27 mouse cellular contexts compared by ENCODE assay signal in genomic region chr15:100715399-100715993, GRCm38 (mm10). TPM values are rescaled to one million over a fixed set of nuclear protein-coding genes. Genes with fewer than 3 reads are reported as not detected.
DNase-seq lines count a peak whose midpoint lies in the region; ATAC-seq and TF ChIP-seq lines count a peak whose summit lies in the region.
"Had no signal": no experiment of that assay in that cellular context is flagged by ENCODE, and none has a peak within 500 bp of the region (broad histone marks: within the 10 kb centered on the region; RNA-seq: fewer than 3 reads in every experiment).

No protein-coding gene starts in this region.

- H3K36me3 ChIP-seq in kidney, adult 2 months (ENCODE audit: control insufficient read depth, insufficient read depth, low read length): no peaks in the 10 kb centered on the region
- no peaks in the 10 kb centered on the region for H3K36me3 ChIP-seq in kidney, embryonic 14.5 days (ENCODE audit: control insufficient read depth, insufficient read depth, low read length)
- H3K36me3 ChIP-seq: embryonic facial prominence, embryonic 12.5 days; embryonic facial prominence, embryonic 15.5 days; G1E; hindbrain, embryonic 10.5 days; hindbrain, embryonic 13.5 days had no signal

- H3K4me3 ChIP-seq in kidney, adult 2 months (ENCODE audit: insufficient read depth, low read depth, low read length): no peak overlapping the region
- no peak overlapping the region for H3K4me3 ChIP-seq in kidney, embryonic 14.5 days (ENCODE audit: low read length)
- H3K4me3 ChIP-seq: embryonic facial prominence, embryonic 12.5 days; embryonic facial prominence, embryonic 15.5 days; heart, adult 2 months; hindbrain, embryonic 10.5 days; hindbrain, embryonic 13.5 days had no signal

- H3K27ac ChIP-seq in kidney, adult 2 months (ENCODE audit: insufficient read depth, low read depth, low read length): no peak overlapping the region
- no peak overlapping the region for H3K27ac ChIP-seq in kidney, embryonic 14.5 days (ENCODE audit: low read depth, low read length)
- H3K27ac ChIP-seq: embryonic facial prominence, embryonic 12.5 days; embryonic facial prominence, embryonic 15.5 days; heart, adult 2 months; hindbrain, embryonic 10.5 days; hindbrain, embryonic 13.5 days had no signal

- H3K27me3 ChIP-seq in kidney, adult 2 months (replicated peaks; ENCODE audit: control insufficient read depth, insufficient read depth, low read length): no peaks in the 10 kb centered on the region
- H3K27me3 ChIP-seq in kidney, embryonic 14.5 days (ENCODE audit: control insufficient read depth, insufficient read depth, low read length): no peaks in the 10 kb centered on the region
- H3K27me3 ChIP-seq: CH12.LX; embryonic facial prominence, embryonic 12.5 days; embryonic facial prominence, embryonic 15.5 days; hindbrain, embryonic 13.5 days had no signal

- H3K4me1 ChIP-seq in kidney, adult 2 months (ENCODE audit: control insufficient read depth, insufficient read depth, low read length): peaks cover 7% of the 10 kb centered on the region
- H3K4me1 ChIP-seq in kidney, embryonic 14.5 days (ENCODE audit: control insufficient read depth, insufficient read depth, low read length): 0 out of 2 replicates have a peak, but pooled peaks cover 7% of the 10 kb centered on the region
- H3K4me1 ChIP-seq: embryonic facial prominence, embryonic 12.5 days; embryonic facial prominence, embryonic 15.5 days; hindbrain, embryonic 13.5 days had no signal

- no peak for ATAC-seq in kidney, embryonic 14.5 days (ENCODE audit: low FRiP score, low TSS enrichment)
- ATAC-seq: forebrain, embryonic 14.5 days; hindbrain, embryonic 16.5 days had no signal

- DNase-seq in kidney, adult 2 months: peak; percentile 65
- DNase-seq in kidney, postnatal 14 days: peak; percentile 55
- DNase-seq in kidney, adult 9 months: no peak
- peak; percentile 40 for DNase-seq in retina, postnatal 1 day
- DNase-seq in retina, embryonic 14.5 days (ENCODE audit: low spot score): no peak
- DNase-seq in retina, postnatal 7 days (ENCODE audit: low read depth, low spot score): peak; percentile 17
- DNase-seq in right cerebral cortex, postnatal 25 days: no peak
- DNase-seq: adrenal gland, adult 2 months; adrenal gland, postnatal 14 days; B cell, adult 2 months; cerebellum, adult 11 months; cerebellum, adult 2 months; cerebellum, adult 9-11 months; cerebellum, postnatal 25 days; gastrocnemius, postnatal 10 days; gastrocnemius, postnatal 36 days; heart, adult 2 months had no signal

- no peak overlapping the region for H3K4me2 ChIP-seq in kidney, embryonic 14.5 days (replicated peaks; ENCODE audit: low read depth, low read length)
- H3K4me2 ChIP-seq: embryonic facial prominence, embryonic 12.5 days; embryonic facial prominence, embryonic 15.5 days; heart, embryonic 11.5 days; hindbrain, embryonic 13.5 days had no signal

- TF ChIP-seq CTCF in kidney, adult 2 months (conservative IDR thresholded peaks at IDR 0.05; ENCODE audit: insufficient read depth, insufficient read length, low read depth, low read length): no peak

- H3K9me3 ChIP-seq in kidney, embryonic 14.5 days (ENCODE audit: control insufficient read depth, low read length): no peaks in the 10 kb centered on the region
- H3K9me3 ChIP-seq: embryonic facial prominence, embryonic 12.5 days; embryonic facial prominence, embryonic 15.5 days; hindbrain, embryonic 10.5 days; hindbrain, embryonic 13.5 days had no signal

- no peak for TF ChIP-seq POLR2A in kidney, adult 2 months (IDR thresholded peaks at IDR 0.05; ENCODE audit: low read depth, low read length)

- 64% methylated on average over 9 of the region's 9 CpGs for WGBS in kidney, adult 2 months
- 75% methylated on average over 9 of the region's 9 CpGs for WGBS in kidney, embryonic 14.5 days

- H3K9ac ChIP-seq in kidney, embryonic 14.5 days (ENCODE audit: low read depth, low read length): no peak overlapping the region
- H3K9ac ChIP-seq: embryonic facial prominence, embryonic 12.5 days; embryonic facial prominence, embryonic 15.5 days; hindbrain, embryonic 13.5 days had no signal

RNA-seq across cellular contexts. Expression of gene Galnt6, which starts 13.7 kb away (rescaled TPM):
- 0.24 and 1.2 TPM in 2 replicates for polyA plus RNA-seq in kidney, adult 2 months (2012; rRNA removed)
- 0.16 and 0.17 TPM in 2 replicates for polyA plus RNA-seq in kidney, embryonic 14.5 days (2014; fragmentation: Nextera tagmentation; extraction: Ambion mirVana)

RNA-seq across cellular contexts. Expression of gene Cela1, which starts 27.8 kb away (rescaled TPM):
- 418 and 456 TPM in 2 replicates for polyA plus RNA-seq in kidney, adult 2 months (2012; rRNA removed)
- polyA plus RNA-seq in kidney, embryonic 14.5 days (2014; fragmentation: Nextera tagmentation; extraction: Ambion mirVana): 9.4 and 9.9 TPM in 2 replicates

RNA-seq across cellular contexts. Expression of gene Slc4a8, which starts 46.1 kb away (rescaled TPM):
- 5.9 TPM in 2 replicates for polyA plus RNA-seq in kidney, adult 2 months (2012; rRNA removed)
- polyA plus RNA-seq in kidney, embryonic 14.5 days (2014; fragmentation: Nextera tagmentation; extraction: Ambion mirVana): 7.6 and 8.5 TPM in 2 replicates
- polyA plus RNA-seq: G1E had no signal

RNA-seq across cellular contexts. Expression of gene Bin2, which starts 46.1 kb away (rescaled TPM):
- polyA plus RNA-seq in kidney, adult 2 months (2012; rRNA removed): 1.7 and 4.7 TPM in 2 replicates
- polyA plus RNA-seq in kidney, embryonic 14.5 days (2014; fragmentation: Nextera tagmentation; extraction: Ambion mirVana): 2.1 and 2.4 TPM in 2 replicates

Comparison
In these comparisons a context has a peak if more than half of its experiments do, and no peak if none do; other contexts are left out.
1. DNase-seq: peak in kidney, adult 2 months (single experiment), kidney, postnatal 14 days (single experiment), retina, postnatal 1 day (single experiment) and retina, postnatal 7 days (single experiment); none in kidney, adult 9 months (single experiment), retina, embryonic 14.5 days (single experiment) and right cerebral cortex, postnatal 25 days (single experiment).
2. RNA of gene Cela1, which starts 27.8 kb away (polyA plus RNA-seq): 418 to 456 TPM in kidney, adult 2 months; 9.4 to 9.9 TPM in kidney, embryonic 14.5 days; every median in the first group is over 10 times any median in the second.